Mouse (Mus musculus): ENCODE measurements around the gene Gm5447.

DNA sequence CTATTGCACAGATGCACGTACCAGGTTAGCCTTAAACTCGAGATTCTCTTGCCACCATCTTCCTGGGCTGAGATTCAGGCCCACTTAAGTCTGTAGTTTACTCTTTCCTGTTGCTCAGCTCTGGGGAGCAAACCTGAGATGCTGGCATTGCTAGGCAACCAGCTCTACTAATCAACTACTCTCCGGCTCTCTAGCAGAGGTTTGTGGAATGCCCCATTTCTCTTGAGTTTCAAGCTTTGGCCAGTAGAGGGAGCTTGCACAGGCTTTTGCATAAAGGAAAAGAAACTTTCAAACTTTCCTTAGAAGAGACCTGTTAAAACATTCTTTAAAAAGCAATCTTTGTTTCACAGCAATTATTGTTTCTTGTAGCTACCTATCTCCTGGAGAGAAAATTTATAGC is 19.8 kb downstream of the Gm5447 start:
- TF ChIP-seq USF1 (IDR thresholded peaks at IDR 0.05; ENCODE audit: low read depth) (no peak), MAX (IDR thresholded peaks at IDR 0.05) (no peak), CTCF (IDR thresholded peaks at IDR 0.05; ENCODE audit: control insufficient read depth, insufficient read depth, insufficient read length) (no peak), CEBPB (IDR thresholded peaks at IDR 0.05; ENCODE audit: low read depth) (no peak), MYOD1 (IDR thresholded peaks at IDR 0.05; ENCODE audit: control insufficient read depth, insufficient read length, low read depth) (no peak), FOSL1 (IDR thresholded peaks at IDR 0.05; ENCODE audit: insufficient read depth, low read length, poor library complexity, severe bottlenecking) (no peak), MYOG (IDR thresholded peaks at IDR 0.05; ENCODE audit: control insufficient read depth, extremely low read depth, insufficient read length) (no peak)

Measured in C2C12 (cell line).